Mouse (Mus musculus) thymus, adult 2 months (tissue): ENCODE measurements at regions not wholly inside any gene's neighbourhood (a gene's known extent, or its start where the extent isn't known, plus 50 kb on each side); places are given as distances from the start of the nearest gene placed in this dataset.

ENCODE experiments used
- CTCF ChIP-seq: fragments of 200-500 bp; IDR thresholded peaks from 2 replicates; pipeline ENCODE4 v1.5.1; 2012; ENCODE audit warnings: mild to moderate bottlenecking, control low read depth, low read length, moderate library complexity, borderline replicate concordance; ENCODE audit not compliant: control insufficient read depth, poor library complexity, insufficient read depth; ENCODE audit errors: extremely low read depth
- POLR2A ChIP-seq: fragments of 200-500 bp; IDR thresholded peaks from 2 replicates; pipeline ENCODE4 v1.6.1; 2012; ENCODE audit warnings: mild to moderate bottlenecking, low read length, control low read depth, moderate library complexity; ENCODE audit not compliant: control insufficient read depth, poor library complexity, insufficient read depth; ENCODE audit errors: extremely low read depth

DNA sequence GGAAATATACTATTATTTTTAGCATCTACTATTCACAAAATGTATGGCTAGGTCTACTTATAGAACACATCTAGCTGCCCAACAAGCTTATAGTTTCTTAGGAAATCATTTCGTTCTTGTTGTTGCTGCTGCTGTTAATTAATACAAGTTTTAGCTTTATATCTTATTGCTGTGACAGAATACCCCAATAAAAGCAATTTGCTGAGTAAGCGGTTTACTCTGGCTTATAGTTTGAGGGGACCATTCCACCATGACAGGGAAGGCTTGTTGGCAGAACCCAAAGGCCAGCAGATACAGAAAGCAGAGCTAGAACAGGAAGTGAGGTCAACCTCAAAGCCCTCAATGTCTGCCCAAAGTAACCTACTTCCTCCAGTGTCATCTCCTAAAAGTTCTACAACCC lies 109.6 kb downstream of the Tpbg start:
- no peak for TF ChIP-seq CTCF
- no peak for TF ChIP-seq POLR2A
